Mouse (Mus musculus): Measurements from ENCODE around the gene Usp7.

Gene Usp7

DNA sequence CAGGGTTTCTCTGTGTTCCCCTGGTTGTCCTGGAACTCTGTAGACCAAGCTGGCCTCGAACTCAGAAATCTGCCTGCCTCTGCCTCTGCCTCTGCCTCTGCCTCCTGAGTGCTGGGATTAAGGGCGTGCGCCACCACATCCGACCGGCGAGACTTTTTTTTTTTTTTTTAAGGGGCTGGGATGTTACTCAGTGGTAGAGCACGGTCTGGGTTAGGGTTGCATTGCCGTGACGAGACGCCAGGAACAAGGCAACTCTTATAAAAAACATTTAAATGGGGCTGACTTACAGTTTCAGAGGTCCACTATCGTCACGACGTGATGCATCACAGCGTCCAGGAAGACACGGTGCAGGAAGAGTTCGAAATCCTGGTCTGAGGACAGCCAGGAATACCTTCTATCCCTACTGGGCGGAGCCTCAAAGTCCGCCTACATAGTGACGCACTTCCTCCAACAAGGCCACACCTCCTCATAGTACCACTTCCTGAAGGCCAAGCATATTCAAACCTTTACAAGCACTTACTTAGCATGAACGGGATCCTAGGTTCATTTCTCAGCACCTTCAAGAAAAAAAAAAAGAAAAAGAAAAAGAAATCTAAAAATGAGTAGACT, at the start of gene Usp7:
Gene Usp7, minus strand, starts transcription at position 360 of the 609 bp plus-strand sequence.
- no peak for DNase-seq (ENCODE audit: low read depth, low spot score)

DNA sequence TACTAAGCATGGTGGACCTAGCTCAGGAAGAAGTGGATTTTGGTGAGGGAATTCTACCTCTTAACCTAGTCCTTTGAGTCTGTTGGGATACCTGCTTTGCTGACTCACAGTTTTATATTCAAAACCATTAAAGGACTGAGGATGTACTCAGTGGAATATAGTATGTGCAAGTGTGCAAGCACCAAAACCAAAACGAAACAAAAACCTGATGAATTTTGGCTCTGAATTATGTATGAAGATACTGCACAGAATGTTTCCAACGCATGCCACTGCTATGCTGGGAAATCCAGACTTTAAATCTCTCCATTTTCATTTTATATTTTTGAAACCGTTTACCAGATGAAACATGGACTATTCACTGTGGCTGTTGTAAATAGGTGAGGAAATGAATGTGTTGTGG, 48.4 kb upstream of the Usp7 start:
- DNase-seq (ENCODE audit: low read depth, low spot score): peak; percentile 16

- DNase-seq (ENCODE audit: low read depth, low spot score): no peak
Measured at GRCm38 (mm10) chr16:8838921-8839320, 46.8 kb upstream of the Usp7 start.

DNA sequence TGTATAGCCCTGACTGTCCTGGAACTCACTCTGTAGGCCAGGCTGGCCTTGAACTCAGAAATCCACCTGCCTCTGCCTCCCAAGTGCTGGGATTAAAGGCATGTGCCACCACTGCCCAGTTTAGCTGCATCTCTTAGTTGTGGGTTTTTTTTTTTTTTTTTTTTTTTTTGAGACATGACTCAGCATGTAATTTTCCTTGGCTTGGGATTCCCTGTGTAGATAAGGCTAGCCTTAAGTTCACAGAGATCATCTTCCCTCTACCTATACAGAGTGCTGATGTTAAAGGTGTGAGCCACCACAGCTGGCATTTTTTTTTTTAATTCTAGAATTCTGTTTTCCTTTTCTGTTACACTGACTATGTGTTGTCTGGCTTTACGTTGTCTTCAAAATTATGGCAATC, 45.5 kb upstream of the Usp7 start:
- DNase-seq (ENCODE audit: low read depth, low spot score): no peak

GRCm38 (mm10) chr16:8836876-8837275, 44.8 kb upstream of the Usp7 start:
- no peak for DNase-seq (ENCODE audit: low read depth, low spot score)

- DNase-seq (ENCODE audit: low read depth, low spot score): peak; percentile 49
Measured at GRCm38 (mm10) chr16:8831241-8831640, 39.1 kb upstream of the Usp7 start.

DNA sequence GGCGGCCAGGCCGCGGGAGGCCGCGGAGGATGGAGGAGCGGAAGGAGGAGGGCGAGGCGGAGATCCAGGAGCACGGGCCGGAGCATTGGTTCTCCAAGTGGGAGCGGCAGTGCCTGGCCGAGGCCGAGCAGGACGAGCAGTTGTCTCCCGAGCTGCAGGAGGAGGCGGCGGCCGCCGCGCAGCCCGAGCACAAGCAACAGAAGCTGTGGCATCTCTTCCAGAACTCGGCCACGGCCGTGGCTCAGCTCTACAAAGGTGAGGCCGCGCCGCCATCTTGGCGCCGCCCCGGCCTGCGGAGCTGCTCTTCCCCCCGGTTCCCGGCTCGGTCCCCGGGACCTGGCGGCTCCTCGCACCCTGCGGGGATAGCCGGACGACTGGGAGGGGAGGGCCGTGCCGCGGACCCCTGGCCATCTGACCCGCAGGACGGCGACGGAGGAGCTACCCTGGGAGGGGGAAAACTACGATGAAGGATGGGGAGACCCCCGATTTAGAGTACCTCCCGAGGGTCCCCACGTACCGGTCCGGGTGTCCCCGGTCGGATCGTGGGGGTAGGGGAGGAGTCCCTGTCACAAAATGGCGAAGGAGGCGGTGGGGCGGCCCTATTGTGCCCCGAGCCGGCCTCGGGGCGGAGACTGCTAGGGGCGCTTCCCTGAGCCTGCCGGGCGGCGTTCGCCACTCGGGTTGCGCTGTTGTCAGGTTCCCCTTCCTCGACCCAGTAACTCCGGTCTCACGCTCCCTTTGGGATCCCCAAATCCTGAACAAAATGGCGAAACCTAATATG, 38.5 kb upstream of the Usp7 start:
- DNase-seq (ENCODE audit: low read depth, low spot score): peak; percentile 84

DNA sequence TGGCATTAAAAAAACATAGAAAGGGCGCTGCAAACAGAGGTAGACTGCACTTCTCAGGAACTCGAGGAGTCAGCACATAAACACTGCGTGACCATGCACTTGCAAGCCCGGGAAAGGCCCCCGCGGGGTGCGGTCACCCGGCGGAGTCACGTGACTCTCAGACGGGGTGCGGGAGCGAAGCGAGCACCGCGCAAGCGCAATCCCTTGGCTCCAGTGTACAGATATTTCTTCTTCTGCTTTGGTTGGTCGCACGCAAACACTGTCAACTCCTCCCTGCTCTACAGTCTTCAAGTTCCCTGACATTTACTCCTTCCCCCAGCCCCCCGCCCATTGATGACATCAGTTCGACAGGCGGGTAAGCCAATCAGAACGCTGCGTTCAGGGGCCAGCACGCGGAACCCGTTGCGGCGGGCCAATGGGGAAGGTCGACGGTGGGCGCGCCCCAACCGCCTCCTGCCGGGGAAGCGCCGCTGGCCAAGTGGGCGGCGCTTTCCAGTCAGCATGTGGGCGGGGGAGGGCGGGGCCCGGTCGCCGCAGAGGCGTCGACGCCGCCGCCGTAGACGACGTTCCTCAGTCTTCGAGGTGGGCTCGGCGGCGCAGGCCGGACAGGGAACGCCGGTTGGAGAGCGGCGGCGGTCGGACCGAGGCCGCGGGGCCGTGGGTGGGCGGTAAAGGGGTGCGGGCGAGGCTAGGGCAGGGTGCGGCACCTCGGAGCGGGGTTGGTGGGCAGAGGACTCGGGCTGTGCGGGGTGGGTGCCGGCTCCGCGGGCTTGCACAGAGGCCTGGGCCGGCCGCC, 37.7 kb upstream of the Usp7 start, which contains the start of gene 1810013L24Rik:
Gene 1810013L24Rik, plus strand, starts transcription at position 537 of the 796 bp plus-strand sequence.
- peak; percentile 99 for DNase-seq (ENCODE audit: low read depth, low spot score)

GRCm38 (mm10) chr16:8828636-8829563, 36.8 kb upstream of the Usp7 start:
- peak; percentile 72 for DNase-seq (ENCODE audit: low read depth, low spot score)

DNA sequence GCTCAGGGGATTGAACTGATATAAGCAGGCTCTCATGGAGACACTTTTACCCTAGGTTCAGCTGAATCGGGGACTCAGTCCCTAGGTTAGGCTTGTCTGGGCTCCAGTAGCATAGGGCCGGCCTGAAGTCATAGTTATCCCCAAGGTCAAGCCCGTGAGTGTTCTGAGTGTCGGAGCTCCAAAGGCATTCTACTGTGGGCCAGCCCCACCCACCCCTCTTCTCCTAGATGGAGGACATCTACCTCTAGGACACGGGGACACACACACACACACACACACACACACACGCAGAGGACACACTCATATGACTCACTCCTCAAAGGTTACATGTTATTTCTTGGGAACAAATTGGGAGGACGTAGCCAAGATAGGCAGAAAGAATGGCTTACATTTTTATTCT, 35.3 kb upstream of the Usp7 start:
- no peak for DNase-seq (ENCODE audit: low read depth, low spot score)

- DNase-seq (ENCODE audit: low read depth, low spot score): peak; percentile 59
Measured at GRCm38 (mm10) chr16:8823661-8824060, 31.6 kb upstream of the Usp7 start.

DNA sequence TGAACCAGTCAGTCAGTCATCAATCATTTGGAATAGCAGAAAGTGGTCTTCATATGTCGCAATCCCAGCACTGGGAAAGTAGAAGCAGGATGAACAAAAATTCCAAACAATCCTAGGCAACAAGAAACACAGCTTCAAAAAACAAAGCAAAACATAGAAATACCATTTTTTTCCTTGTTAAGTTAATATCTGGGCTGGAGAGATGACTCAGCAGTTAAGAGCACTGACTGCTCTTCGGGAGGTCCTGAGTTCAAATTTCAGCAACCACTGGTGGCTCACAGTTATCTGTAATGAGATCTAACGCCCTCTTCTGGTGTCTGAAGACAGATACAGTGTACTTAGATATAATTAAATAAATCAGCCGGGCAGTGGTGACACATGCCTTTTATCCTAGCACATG, 30.5 kb upstream of the Usp7 start:
- no peak for DNase-seq (ENCODE audit: low read depth, low spot score)

GRCm38 (mm10) chr16:8821429-8821828, 29.3 kb upstream of the Usp7 start:
- no peak for DNase-seq (ENCODE audit: low read depth, low spot score)

- DNase-seq (ENCODE audit: low read depth, low spot score): no peak
Measured at GRCm38 (mm10) chr16:8817872-8818271, 25.8 kb upstream of the Usp7 start.

DNA sequence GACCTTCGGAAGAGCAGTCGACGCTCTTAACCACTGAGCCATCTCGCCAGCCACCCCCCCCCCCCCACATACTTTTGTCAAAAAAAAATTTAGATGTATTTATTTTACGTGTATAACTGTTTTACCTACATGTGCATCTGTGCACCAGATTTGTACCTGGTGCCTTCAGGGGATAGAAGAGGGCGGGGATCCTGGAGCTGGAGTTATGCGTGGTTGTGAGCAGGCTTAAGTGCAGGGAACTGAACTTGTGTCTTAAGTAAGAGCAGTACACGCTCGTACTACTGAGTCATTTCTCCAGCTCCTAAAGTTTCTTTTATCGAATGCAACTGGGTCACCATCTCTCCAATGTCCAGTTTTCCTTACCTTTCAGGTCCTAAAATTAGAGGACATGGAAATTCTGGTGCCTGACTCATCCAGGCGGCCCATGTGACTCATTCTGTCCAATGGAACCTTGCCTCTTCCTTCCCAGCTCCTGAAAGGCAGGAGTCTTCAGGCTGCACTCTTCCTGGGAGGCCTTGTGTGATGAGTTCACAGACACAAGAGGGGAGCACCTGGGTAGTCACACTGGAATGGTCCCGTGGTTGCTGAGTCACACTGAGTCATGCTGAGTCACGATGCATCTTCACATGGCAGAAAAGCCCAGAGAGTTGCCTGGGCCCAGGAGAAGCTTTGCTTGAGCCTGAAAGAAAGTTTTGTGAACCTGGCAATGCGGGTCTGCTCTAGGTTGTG, 18.5 kb upstream of the Usp7 start:
- no peak for DNase-seq (ENCODE audit: low read depth, low spot score)

GRCm38 (mm10) chr16:8806703-8807102, 14.6 kb upstream of the Usp7 start:
- peak; percentile 82 for DNase-seq (ENCODE audit: low read depth, low spot score)

DNA sequence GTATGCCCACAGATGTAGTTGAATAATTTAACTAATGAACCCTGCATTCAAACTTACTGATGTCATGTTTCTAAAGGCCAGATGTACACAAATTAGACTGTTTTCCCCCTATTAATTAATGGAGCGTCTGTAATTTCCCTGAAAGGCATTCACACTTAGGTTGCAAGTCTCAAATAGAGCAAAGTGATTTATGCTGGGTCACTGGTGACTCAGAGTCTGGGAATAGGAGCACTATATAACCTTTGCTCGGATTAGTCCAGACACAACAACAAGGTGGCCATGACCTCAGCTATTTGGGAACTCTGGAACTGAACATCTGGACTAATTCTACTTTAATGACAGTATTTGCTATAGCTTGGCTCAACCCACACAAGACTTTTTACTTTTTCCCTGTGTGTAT, 3.8 kb upstream of the Usp7 start:
- no peak for DNase-seq (ENCODE audit: low read depth, low spot score)

DNA sequence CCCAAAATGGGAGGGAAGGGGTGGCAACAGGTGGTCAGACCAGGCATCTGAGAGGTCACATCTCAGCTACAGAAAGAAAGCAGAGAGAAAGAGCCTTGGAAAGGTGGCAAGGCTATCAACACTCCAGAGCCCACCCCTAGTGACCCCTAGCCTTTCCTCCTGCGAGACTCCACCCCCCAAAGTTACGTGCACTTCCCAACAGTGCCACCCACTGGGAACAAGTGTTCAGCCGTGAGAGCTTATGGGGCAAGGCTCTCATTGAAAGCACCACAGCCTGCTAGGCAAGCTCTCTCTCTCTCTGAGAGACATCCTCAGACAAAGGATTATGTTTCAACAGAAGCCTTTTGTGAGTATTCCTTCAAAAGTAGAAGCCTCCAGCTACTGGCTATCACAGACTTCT, 2.8 kb upstream of the Usp7 start:
- DNase-seq (ENCODE audit: low read depth, low spot score): no peak

DNA sequence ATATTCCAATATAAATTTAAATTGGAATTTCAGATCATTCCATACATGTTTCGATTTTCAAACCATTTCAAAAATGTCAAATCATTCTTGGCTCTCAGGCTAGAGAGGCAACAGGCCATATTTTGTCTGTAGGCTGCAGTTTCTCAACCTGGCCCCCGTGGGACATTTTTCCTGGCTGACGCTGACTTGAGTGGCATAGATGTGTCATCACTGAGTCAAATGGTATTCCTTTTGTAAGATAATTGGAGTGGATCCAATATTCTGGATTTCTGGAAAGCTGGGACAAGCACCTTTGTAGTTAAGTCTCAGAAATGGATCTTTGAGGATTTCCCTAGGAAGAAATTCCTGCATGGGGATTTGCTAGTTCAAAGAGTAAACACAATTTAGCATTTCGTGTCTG, 1.2 kb downstream of the Usp7 start:
- DNase-seq (ENCODE audit: low read depth, low spot score): no peak

GRCm38 (mm10) chr16:8784753-8785152, 7.4 kb downstream of the Usp7 start:
- no peak for DNase-seq (ENCODE audit: low read depth, low spot score)

Measured in CD4-positive, CD25-positive, alpha-beta regulatory T cell, adult 2 months (primary cell).